Mouse (Mus musculus): ENCODE measurements around the gene Sprr3. TPM values are rescaled to one million over a fixed set of nuclear protein-coding genes. Genes with fewer than 3 reads are reported as not detected.
"Not testable (repeated sequence)": the region's sequence is repeated elsewhere in the genome, so short reads cannot be mapped to it uniquely, and the experiment has no call there.

Sprr3 gene
- total RNA-seq (2021), result not detected
- long read RNA-seq, experiment 1, result 0 reads
- long read RNA-seq, experiment 2, result 0 reads

GRCm38 (mm10) chr3:92458620-92459019 is at the start of gene Sprr3:
TSS of gene Sprr3 (minus strand) at chr3:92458720.
- DNase-seq (ENCODE audit: low spot score), result no peak

GRCm38 (mm10) chr3:92508185-92508584 is 49.7 kb upstream of the Sprr3 start:
- DNase-seq (ENCODE audit: low spot score), result no peak

- no peak for DNase-seq (ENCODE audit: low spot score)
These were observed 45.0 kb upstream of the Sprr3 start for GRCm38 (mm10) chr3:92503528-92503927.

- DNase-seq (ENCODE audit: low spot score), result no peak
These were observed 41.9 kb upstream of the Sprr3 start, which contains the start of gene Sprr4 for GRCm38 (mm10) chr3:92500393-92500792. TSS of gene Sprr4 (minus strand) at chr3:92500493.

- DNase-seq (ENCODE audit: low spot score), result not testable (repeated sequence)
These were observed 31.7 kb upstream of the Sprr3 start for GRCm38 (mm10) chr3:92490262-92490661.

- no peak for DNase-seq (ENCODE audit: low spot score)
These were observed 27.8 kb upstream of the Sprr3 start for GRCm38 (mm10) chr3:92486307-92486706.

- DNase-seq (ENCODE audit: low spot score), result no peak
These were observed 27.3 kb upstream of the Sprr3 start, which contains the start of gene Sprr1a for GRCm38 (mm10) chr3:92485863-92486262. TSS of gene Sprr1a (minus strand) at chr3:92485895.

GRCm38 (mm10) chr3:92481249-92481648 is 22.7 kb upstream of the Sprr3 start:
- DNase-seq (ENCODE audit: low spot score), result not testable (repeated sequence)

- DNase-seq (ENCODE audit: low spot score), result no peak
These were observed 11.6 kb upstream of the Sprr3 start for GRCm38 (mm10) chr3:92470111-92470510.

GRCm38 (mm10) chr3:92467424-92467823 is 8.9 kb upstream of the Sprr3 start:
- DNase-seq (ENCODE audit: low spot score), result no peak

GRCm38 (mm10) chr3:92466576-92466975 is 8.1 kb upstream of the Sprr3 start:
- no peak for DNase-seq (ENCODE audit: low spot score)

- DNase-seq (ENCODE audit: low spot score), result no peak
These were observed 3.4 kb downstream of the Sprr3 start for GRCm38 (mm10) chr3:92455151-92455550.

GRCm38 (mm10) chr3:92440177-92440576 is 18.3 kb downstream of the Sprr3 start:
- DNase-seq (ENCODE audit: low spot score), result no peak

GRCm38 (mm10) chr3:92438689-92439088 is 19.8 kb downstream of the Sprr3 start, which contains the start of gene Sprr1b:
TSS of gene Sprr1b (minus strand) at chr3:92438789.
- no peak for DNase-seq (ENCODE audit: low spot score)

- DNase-seq (ENCODE audit: low spot score), result no peak
These were observed 26.2 kb downstream of the Sprr3 start, which contains the start of gene Sprr2k for GRCm38 (mm10) chr3:92432282-92432681. TSS of gene Sprr2k (plus strand) at chr3:92432582.

GRCm38 (mm10) chr3:92429323-92429722 is 29.2 kb downstream of the Sprr3 start, which contains the start of gene Gm9774:
TSS of gene Gm9774 (minus strand) at chr3:92429423.
- DNase-seq (ENCODE audit: low spot score), result no peak

- DNase-seq (ENCODE audit: low spot score), result no peak
These were observed 40.7 kb downstream of the Sprr3 start, which contains the start of gene Sprr2j-ps for GRCm38 (mm10) chr3:92417782-92418181. TSS of gene Sprr2j-ps (plus strand) at chr3:92418082.

- DNase-seq (ENCODE audit: low spot score), result no peak
These were observed 50.8 kb downstream of the Sprr3 start, which contains the start of gene Sprr2i for GRCm38 (mm10) chr3:92407691-92408090. TSS of gene Sprr2i (plus strand) at chr3:92407991.

Other genes starting within 250 kb of the Sprr3 start
- gene Sprr2a1, start 242.9 kb downstream of the Sprr3 start, total RNA-seq (2021), result not detected
- not detected for gene Sprr2a2, start 242.8 kb downstream of the Sprr3 start, total RNA-seq (2021)
- gene Sprr2a3, start 173.3 kb downstream of the Sprr3 start, total RNA-seq (2021), result not detected
- gene Sprr2b, start 142.1 kb downstream of the Sprr3 start, total RNA-seq (2021), result not detected
- gene Sprr2d, start 119.6 kb downstream of the Sprr3 start, total RNA-seq (2021), result not detected
- not detected for gene Sprr2e, start 106.6 kb downstream of the Sprr3 start, total RNA-seq (2021)
- not detected for gene Sprr2f, start 93.5 kb downstream of the Sprr3 start, total RNA-seq (2021)
- gene Sprr2h, start 73.0 kb downstream of the Sprr3 start, total RNA-seq (2021), result not detected
- gene Sprr2i, start 50.7 kb downstream of the Sprr3 start, total RNA-seq (2021), result not detected
- gene Sprr2j-ps, start 40.6 kb downstream of the Sprr3 start, total RNA-seq (2021), result not detected
- 1 to 10 TPM; 4.9 to 5.4 TPM for gene Gm9774, start 29.3 kb downstream of the Sprr3 start, total RNA-seq (2021)
- gene Sprr2k, start 26.1 kb downstream of the Sprr3 start, total RNA-seq (2021), result not detected
- not detected for gene Sprr1b, start 19.9 kb downstream of the Sprr3 start, total RNA-seq (2021)
- gene Sprr1a, start 27.2 kb upstream of the Sprr3 start, total RNA-seq (2021), result not detected
- gene Sprr4, start 41.8 kb upstream of the Sprr3 start, total RNA-seq (2021), result not detected
- not detected for gene 2310046K23Rik, start 75.8 kb upstream of the Sprr3 start, total RNA-seq (2021)
- gene Ivl, start 115.0 kb upstream of the Sprr3 start, total RNA-seq (2021), result not detected
- not detected for gene Smcp, start 130.3 kb upstream of the Sprr3 start, total RNA-seq (2021)
- not detected for gene 2210017I01Rik, start 148.8 kb upstream of the Sprr3 start, total RNA-seq (2021)
- not detected for gene Lce6a, start 162.9 kb upstream of the Sprr3 start, total RNA-seq (2021)
- not detected for gene Lce1a1, start 189.6 kb upstream of the Sprr3 start, total RNA-seq (2021)
- gene Lce1b, start 198.2 kb upstream of the Sprr3 start, total RNA-seq (2021), result not detected
- gene Lce1a2, start 211.6 kb upstream of the Sprr3 start, total RNA-seq (2021), result not detected
- not detected for gene Lce1c, start 220.5 kb upstream of the Sprr3 start, total RNA-seq (2021)
- not detected for gene Lce1d, start 228.5 kb upstream of the Sprr3 start, total RNA-seq (2021)

Measured in gastrocnemius, adult 18-20 months (tissue).